Mouse (Mus musculus) lung, postnatal 0 days (tissue): ENCODE data around the gene Nrbp1. TPM values are rescaled to one million over a fixed set of nuclear protein-coding genes. Genes with fewer than 3 reads are reported as not detected.

Source experiments
- ATAC-seq: fragments of 200-750 bp; cut with Nextera tagmentation; 2 replicates; pipeline ENCODE4 v1.8.0; 2017; ENCODE audit warnings: moderate library complexity
- DNase-seq: peaks from one replicate; pipeline ENCODE4 v3.0.0-alpha.2; 2016; ENCODE audit warnings: low spot score
- H3K27ac ChIP-seq: fragments of 300-500 bp; sonication (generic); 2 replicates; pipeline ENCODE4 v1.5.1; 2014; ENCODE audit warnings: antibody characterized with exemption, mild to moderate bottlenecking, low read length, mixed read lengths
- H3K27me3 ChIP-seq: fragments of 300-500 bp; sonication (generic); replicated peaks from 2 replicates; pipeline ENCODE4 v1.6.1; 2014; ENCODE audit warnings: low read length, mixed read lengths; ENCODE audit not compliant: insufficient read depth
- H3K36me3 ChIP-seq: fragments of 300-500 bp; sonication (generic); 2 replicates; pipeline ENCODE4 v1.6.1; 2014; ENCODE audit warnings: low read length, mixed read lengths; ENCODE audit not compliant: insufficient read depth
- H3K4me1 ChIP-seq: fragments of 300-500 bp; sonication (generic); 2 replicates; pipeline ENCODE4 v1.6.1; 2014; ENCODE audit warnings: antibody characterized with exemption, low read depth, low read length, mixed read lengths; ENCODE audit not compliant: insufficient read depth
- H3K4me2 ChIP-seq: fragments of 300-500 bp; sonication (generic); replicated peaks from 2 replicates; pipeline ENCODE4 v1.6.1; 2014; ENCODE audit warnings: low read depth, mild to moderate bottlenecking, low read length, moderate library complexity, mixed read lengths
- H3K4me3 ChIP-seq: fragments of 300-500 bp; sonication (generic); 2 replicates; pipeline ENCODE4 v1.5.1; 2014; ENCODE audit warnings: low read depth, low read length
- H3K9ac ChIP-seq: fragments of 300-500 bp; sonication (generic); replicated peaks from 2 replicates; pipeline ENCODE4 v1.6.1; 2014; ENCODE audit warnings: low read depth, mild to moderate bottlenecking
- H3K9me3 ChIP-seq: fragments of 300-500 bp; sonication (generic); 2 replicates; pipeline ENCODE4 v1.6.1; 2016; ENCODE audit warnings: low read length, mixed read lengths
- CTCF ChIP-seq: IDR thresholded peaks from 2 replicates; pipeline ENCODE4 v1.5.1; 2016; ENCODE audit warnings: antibody characterized with exemption, mild to moderate bottlenecking
- EP300 ChIP-seq: IDR thresholded peaks from 2 replicates; pipeline ENCODE4 v1.6.1; 2016; ENCODE audit warnings: antibody characterized with exemption, mild to moderate bottlenecking, control low read depth
- WGBS: fragments of 180-500 bp; shearing (Covaris S2); extraction: QIAGEN DNeasy Blood & Tissue Kit; methylation state at CpG from one replicate; pipeline ENCODE4 v1.1.7; 2014; 5-methylcytosine and 5-hydroxymethylcytosine counted together
- polyA plus RNA-seq: library from polyadenylated mRNA; unstranded; fragments of >200 nt; fragmentation: Nextera tagmentation; extraction: Ambion mirVana; gene quantifications from 2 replicates; pipeline ENCODE4 v1.2.1, GENCODE M21; 2015

Gene Nrbp1
- polyA plus RNA-seq, 1 experiment from 2014 or later, result 131 TPM

GRCm38 (mm10) chr5:31242191-31242590 is 1.5 kb downstream of the Nrbp1 start:
- H3K27ac ChIP-seq, result no peak overlapping the region

GRCm38 (mm10) chr5:31250716-31251115 is 10.1 kb downstream of the Nrbp1 start:
- H3K4me2 ChIP-seq, result no peak overlapping the region
- no peak overlapping the region for H3K27ac ChIP-seq
- H3K36me3 ChIP-seq, result peaks cover 55% of the 10 kb centered on the region
- no peak for TF ChIP-seq CTCF
- peaks cover 3% of the 10 kb centered on the region; the same call in 1 of the 2 replicates for H3K4me1 ChIP-seq
- no peak overlapping the region for H3K4me3 ChIP-seq
- H3K9ac ChIP-seq, result no peak overlapping the region
- no peak for DNase-seq
- ATAC-seq, result no peak
- H3K9me3 ChIP-seq, result no peaks in the 10 kb centered on the region
- no peaks in the 10 kb centered on the region for H3K27me3 ChIP-seq
- WGBS, result 64% methylated on average over 4 of the region's 4 CpGs

More at GRCm38 (mm10) chr5:31242191-31242590, 1.5 kb downstream of the Nrbp1 start:
- Histone ChIP-seq H3K4me2 (peak overlapping the region; percentile 74), H3K4me3 (peak overlapping the region; percentile 98), H3K9me3 (no peaks in the 10 kb centered on the region), H3K9ac (no peak overlapping the region), H3K4me1 (no peaks in the 10 kb centered on the region), H3K27me3 (no peaks in the 10 kb centered on the region), H3K36me3 (peaks cover 19% of the 10 kb centered on the region; the same call in 1 of the 2 replicates)
- DNase-seq (no peak), ATAC-seq (no peak)
- 19% methylated on average over 10 of the region's 10 CpGs for WGBS
- TF ChIP-seq CTCF (no peak), EP300 (no peak)

- H3K9me3 ChIP-seq, result no peaks in the 10 kb centered on the region
- no peaks in the 10 kb centered on the region for H3K27me3 ChIP-seq
- peak within 1 kb of the TSS; percentile 54 for H3K4me2 ChIP-seq
- WGBS, result 39% methylated on average over 39 of the region's 47 CpGs
- DNase-seq (peak; percentile 85), ATAC-seq (peak; percentile 91)
- H3K27ac ChIP-seq, result peak within 1 kb of the TSS; percentile 43
- peaks cover 3% of the 10 kb centered on the region; the same call in 1 of the 2 replicates for H3K4me1 ChIP-seq
- peaks cover 46% of the 10 kb centered on the region for H3K36me3 ChIP-seq
- TF ChIP-seq CTCF, result no peak
- TF ChIP-seq EP300, result no peak
- peak within 1 kb of the TSS; percentile 28 for H3K4me3 ChIP-seq
- H3K9ac ChIP-seq, result peak within 1 kb of the TSS; percentile 32; the same call in 1 of the 2 replicates
Measured at GRCm38 (mm10) chr5:31251541-31252101, 11.0 kb downstream of the Nrbp1 start, which contains the start of gene Krtcap3. Gene Krtcap3 (plus strand): TSS chr5:31251691.

GRCm38 (mm10) chr5:31252151-31252550 is 11.5 kb downstream of the Nrbp1 start:
- ATAC-seq, result no peak
- TF ChIP-seq EP300 (no peak), CTCF (no peak)

GRCm38 (mm10) chr5:31252795-31253545 is 12.3 kb downstream of the Nrbp1 start:
- Histone ChIP-seq H3K4me2 (peak overlapping the region; percentile 54; the same call in 1 of the 2 replicates), H3K4me3 (no peak overlapping the region), H3K27ac (peak overlapping the region; percentile 43; the same call in 1 of the 2 replicates), H3K36me3 (peaks cover 34% of the 10 kb centered on the region), H3K27me3 (no peaks in the 10 kb centered on the region), H3K4me1 (peaks cover 3% of the 10 kb centered on the region; the same call in 1 of the 2 replicates), H3K9ac (no peak overlapping the region; the same call in 1 of the 2 replicates), H3K9me3 (no peaks in the 10 kb centered on the region)
- DNase-seq, result no peak
- no peak for TF ChIP-seq EP300
- TF ChIP-seq CTCF, result no peak
- 70% methylated on average over 16 of the region's 16 CpGs for WGBS
- ATAC-seq, result no peak

More at GRCm38 (mm10) chr5:31252151-31252550, 11.5 kb downstream of the Nrbp1 start:
- Histone ChIP-seq H3K27me3 (no peaks in the 10 kb centered on the region), H3K4me2 (peak overlapping the region; percentile 54), H3K36me3 (peaks cover 42% of the 10 kb centered on the region), H3K9ac (peak overlapping the region; percentile 32; the same call in 1 of the 2 replicates), H3K4me1 (peaks cover 3% of the 10 kb centered on the region; the same call in 1 of the 2 replicates), H3K9me3 (no peaks in the 10 kb centered on the region), H3K4me3 (peak overlapping the region; percentile 28; the same call in 1 of the 2 replicates), H3K27ac (peak overlapping the region; percentile 43)
- 51% methylated on average over 10 of the region's 10 CpGs for WGBS
- DNase-seq, result no peak

- 89% methylated on average over 8 of the region's 8 CpGs for WGBS
- Histone ChIP-seq H3K9me3 (no peaks in the 10 kb centered on the region), H3K27ac (peak overlapping the region; percentile 80), H3K4me3 (no peak overlapping the region), H3K9ac (no peak overlapping the region), H3K4me1 (peaks cover 3% of the 10 kb centered on the region; the same call in 1 of the 2 replicates), H3K27me3 (no peaks in the 10 kb centered on the region), H3K36me3 (peaks cover 28% of the 10 kb centered on the region), H3K4me2 (peak overlapping the region; percentile 28; the same call in 1 of the 2 replicates)
- ATAC-seq, result no peak
- no peak for TF ChIP-seq EP300
- no peak for TF ChIP-seq CTCF
- DNase-seq, result peak; percentile 9
Measured at GRCm38 (mm10) chr5:31253806-31254205, 13.1 kb downstream of the Nrbp1 start.
